Mouse (Mus musculus) c-Kit-negative CD71-positive TER-119-positive erythroid progenitor cells, embryonic 14.5 days (primary cell): ENCODE data around the gene St3gal5.

Experiments
- DNase-seq: peaks from one replicate; pipeline ENCODE4 v3.0.0-alpha.2; 2013; ENCODE audit warnings: low read depth, low spot score

St3gal5 gene

DNA sequence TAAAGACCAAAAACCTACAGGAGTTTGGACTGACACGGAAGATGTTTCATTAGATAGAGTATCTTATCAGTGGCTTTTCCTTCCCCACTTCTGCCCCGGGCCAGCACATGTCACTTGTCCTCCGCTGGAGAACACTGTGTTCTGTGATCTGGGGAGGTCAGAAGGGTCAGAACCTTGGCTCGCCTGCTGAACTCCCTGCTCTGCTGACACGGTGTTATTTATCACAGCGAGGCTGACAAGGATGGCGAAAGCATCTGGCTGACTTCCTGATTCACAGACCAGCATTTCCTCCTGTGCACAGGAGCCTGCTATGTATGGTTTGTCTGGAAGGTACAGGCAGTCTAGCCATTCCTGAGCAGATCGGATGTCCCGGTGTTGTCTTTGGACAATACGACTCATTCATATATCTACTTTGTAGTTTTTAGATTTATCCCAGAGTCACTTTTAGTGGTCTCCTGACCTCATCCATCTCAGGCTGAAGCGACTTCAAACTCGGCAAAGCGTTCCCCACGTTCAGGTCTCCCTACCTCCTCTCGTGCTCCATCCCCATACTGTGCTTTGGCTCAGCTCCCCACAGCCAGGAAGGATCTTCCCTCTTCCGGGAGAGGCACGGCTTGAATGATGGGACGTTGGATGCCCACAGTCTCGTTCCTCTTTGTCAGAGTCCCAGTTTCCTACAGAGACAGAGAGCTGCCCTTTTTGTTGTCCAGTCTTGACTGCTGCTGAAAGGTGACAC lies 64.9 kb downstream of the St3gal5 start:
- DNase-seq: no peak

DNA sequence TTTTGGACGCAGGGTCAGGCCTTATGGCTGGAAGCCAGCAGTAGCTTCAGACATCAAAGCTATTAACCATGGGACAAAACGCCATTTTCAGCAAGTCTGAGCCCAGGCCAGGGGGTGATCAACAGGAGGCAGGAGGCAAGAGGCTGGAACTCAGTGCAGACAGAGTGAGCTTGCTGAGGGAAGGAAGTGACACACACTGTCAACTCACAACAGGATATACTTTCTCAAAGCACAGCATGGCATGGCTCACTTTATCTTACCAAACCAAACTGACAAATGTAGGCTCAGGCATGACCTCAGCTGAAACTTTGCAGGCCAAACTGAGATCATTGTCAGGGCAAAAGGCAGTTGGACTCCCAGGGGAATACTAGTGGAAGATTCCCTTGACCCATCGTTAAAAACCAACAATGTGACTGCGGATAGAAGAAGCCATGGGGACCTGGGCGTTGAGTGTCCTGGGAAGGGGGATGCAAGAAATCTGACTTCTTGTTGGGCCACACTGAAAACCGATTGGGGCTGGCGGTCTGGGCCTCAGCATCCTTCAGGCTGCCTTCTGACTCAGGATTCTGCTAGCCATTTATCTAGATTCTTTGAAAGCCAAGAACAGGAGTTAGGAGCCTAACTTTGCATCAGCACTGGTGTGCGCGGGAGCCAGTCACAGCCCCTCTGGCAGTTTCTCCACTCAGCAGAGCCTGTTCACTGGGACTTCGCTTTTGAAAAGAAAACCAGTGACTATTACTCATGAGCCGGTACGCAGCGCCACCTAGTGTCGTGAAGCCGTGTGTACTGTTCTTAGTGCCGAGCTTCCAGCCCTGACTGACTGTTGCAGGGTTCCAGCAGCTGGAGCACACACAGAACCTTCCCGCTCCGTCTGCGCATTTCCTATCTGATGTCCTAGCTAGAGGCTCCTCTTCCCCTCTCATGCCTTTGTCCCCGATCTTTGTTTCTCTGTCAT lies 67.2 kb downstream of the St3gal5 start:
- peak; percentile 71 for DNase-seq

- DNase-seq: no peak
These were observed 68.5 kb downstream of the St3gal5 start for GRCm38 (mm10) chr6:72165907-72166306.

GRCm38 (mm10) chr6:72171391-72171790 lies 74.0 kb downstream of the St3gal5 start:
- DNase-seq: no peak

DNA sequence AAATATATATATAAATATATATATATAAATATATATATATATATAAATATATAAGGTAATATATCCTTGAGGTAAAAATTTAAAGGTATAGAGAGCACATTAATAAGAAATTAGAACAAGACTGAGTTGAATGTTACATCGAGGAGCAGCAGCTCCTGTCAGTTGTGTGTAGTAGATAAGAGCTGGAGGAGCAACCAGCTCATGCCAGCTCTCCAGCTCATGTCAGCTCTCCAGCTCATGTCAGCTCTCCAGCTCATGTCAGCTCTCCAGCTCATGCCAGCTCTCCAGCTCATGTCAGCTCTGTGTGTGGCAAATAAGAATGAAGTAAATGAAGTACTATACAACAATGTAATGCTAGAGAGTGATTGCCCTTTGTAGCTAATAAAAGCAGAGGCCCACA lies 76.0 kb downstream of the St3gal5 start:
- DNase-seq: no peak

DNA sequence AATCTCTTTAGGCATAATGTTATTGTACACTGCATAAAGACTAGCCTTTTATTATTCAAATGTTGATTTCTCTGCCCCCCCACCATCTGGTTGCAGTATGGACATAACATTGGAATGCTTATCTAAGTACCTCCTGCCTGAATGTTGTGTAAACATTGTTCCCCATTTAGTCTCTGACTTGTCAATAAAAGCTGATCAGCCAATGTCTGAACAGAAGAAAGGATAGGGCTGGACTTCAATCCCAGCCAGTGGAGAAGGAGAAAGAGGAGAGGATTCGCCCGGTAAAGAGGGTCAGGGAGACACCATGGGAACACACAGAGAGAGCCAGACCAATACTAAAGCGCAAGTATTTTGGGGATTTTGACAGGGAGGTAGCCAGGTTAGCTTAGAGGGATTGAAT lies 78.0 kb downstream of the St3gal5 start:
- no peak for DNase-seq

DNA sequence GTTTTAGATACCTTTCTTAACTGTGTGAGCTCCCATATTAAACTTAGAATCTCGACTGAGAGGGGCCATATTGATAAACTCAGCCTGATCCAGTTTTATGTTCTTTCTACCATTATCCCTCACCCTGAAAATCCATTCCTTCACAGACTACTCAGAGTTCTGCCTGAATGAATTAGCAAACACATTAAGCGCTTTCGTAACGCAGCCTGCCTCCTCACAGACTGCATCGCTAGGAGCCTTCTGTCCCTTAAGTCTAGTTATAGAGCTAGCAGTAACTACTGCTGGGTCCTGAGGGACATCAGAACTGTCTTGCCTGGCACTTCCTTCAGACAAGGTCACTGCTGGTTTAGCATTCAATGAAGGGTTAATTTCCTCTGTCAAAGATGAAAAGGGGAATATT lies 78.6 kb downstream of the St3gal5 start:
- DNase-seq: no peak

- DNase-seq: no peak
These were observed 80.0 kb downstream of the St3gal5 start for GRCm38 (mm10) chr6:72177417-72177816.

DNA sequence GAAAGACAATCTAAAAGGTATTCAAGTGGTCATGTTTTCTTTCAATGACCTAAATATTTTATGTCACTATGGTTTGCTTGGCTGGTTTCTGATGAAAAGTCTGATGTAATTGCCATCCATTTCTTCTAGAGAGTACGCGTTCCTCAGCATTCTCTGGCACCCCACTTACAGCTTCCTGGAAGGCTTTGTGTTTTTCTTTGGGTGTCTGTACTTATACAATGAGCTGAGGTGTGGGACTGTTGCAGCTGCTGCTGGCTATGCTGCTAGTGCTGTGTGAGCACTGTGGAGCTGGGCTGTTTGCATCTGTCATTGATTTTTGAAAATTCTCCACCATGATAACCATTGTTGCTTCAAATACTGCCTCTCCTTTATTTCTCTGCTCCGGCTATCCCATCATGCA lies 81.6 kb downstream of the St3gal5 start:
- DNase-seq: no peak

DNA sequence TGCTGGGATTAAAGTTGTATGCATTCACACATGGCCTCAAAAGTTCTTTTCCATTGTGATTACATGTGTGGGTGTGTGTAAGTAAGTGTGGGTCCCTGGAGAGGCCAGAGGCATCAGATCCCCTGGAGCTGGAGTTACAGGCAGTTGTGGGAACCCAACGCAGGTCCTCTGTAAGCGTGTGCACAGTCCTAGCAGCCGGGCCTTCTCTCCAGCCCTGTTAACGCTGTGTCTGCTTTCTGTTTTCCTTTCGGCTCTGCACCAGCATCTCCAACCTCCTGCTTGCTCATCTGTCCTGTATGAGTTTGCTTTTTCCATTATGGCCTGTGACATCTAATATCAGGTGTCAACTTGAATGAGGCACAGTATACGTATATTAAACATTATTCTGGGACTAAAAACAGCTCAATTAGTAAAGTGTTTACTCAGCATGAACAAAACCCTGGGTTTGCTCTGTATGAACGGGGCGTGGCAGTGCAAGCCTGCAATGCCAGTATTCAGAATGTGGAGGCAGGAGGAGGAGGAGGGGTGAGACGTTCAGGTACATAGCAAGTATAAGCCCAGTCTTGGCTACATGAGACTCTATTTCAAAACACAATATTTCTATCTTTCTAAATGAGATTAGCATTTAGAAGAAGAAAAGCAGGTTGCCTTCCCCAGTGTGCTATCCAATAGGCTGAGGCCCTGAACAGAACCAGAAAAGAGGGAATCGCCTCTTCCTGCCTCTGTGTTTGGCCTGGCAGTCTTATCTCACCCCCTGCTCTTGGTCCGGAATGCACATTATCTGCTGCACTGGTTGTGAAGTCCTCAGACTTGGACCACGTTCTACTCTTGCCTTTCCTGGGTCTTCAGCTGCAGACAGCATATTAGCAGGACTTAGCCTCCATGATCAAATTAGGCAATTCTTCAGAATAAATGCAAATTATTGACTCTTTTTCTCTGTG lies 82.4 kb downstream of the St3gal5 start:
- no peak for DNase-seq

- DNase-seq: no peak
These were observed 87.2 kb downstream of the St3gal5 start for GRCm38 (mm10) chr6:72184576-72184975.

DNA sequence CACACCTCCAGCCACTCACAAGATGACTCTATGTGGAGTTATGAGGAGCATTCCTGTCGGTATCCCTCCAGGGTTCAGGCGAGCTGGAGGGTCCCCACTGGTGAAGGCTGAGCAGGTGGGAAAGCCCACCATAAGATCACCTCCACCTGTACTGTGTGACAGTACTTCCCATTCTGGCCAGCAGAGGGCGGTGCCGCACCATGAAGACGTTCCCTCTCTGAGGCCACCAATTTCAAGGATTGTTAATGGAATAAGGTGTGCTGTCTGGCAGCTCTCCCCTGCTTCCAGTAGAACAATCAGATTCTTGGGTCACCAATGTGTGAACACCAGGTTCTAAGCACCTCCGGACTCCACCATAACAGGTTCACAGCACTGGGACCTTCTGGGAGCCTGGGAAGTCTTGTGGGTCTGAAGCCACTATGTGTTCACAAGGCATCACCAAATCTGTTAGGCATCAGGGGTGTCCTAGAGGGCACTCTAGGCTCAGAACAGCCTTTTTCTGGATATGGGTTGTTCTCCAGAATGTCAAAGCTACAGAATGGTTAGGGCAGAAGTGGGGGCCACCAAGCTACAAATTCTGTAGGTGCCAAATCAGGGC lies 88.6 kb downstream of the St3gal5 start:
- peak; percentile 49 for DNase-seq

DNA sequence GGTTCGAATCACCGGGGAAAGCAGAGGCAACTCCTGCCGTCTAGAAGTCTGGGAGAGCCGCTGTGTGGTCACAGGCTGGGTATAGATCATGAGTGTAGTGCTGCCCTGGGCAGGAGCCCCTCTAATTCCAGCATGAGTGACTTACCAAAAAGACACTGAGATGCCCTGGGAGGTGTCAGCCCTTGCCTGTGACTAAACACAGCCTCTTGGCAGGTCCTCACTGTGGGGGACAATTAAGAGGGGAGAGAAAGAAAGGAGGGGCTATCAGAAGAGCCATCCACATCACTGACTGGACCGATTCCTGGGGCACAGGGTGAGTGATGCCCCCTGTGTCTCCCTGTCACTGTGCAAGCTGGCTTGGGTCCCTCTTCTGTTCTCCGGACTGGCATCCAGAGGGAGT lies 89.4 kb downstream of the St3gal5 start:
- DNase-seq: no peak

- no peak for DNase-seq
These were observed 91.9 kb downstream of the St3gal5 start for GRCm38 (mm10) chr6:72189061-72189863.

- DNase-seq: no peak
These were observed 92.7 kb downstream of the St3gal5 start for GRCm38 (mm10) chr6:72190120-72190519.

GRCm38 (mm10) chr6:72190577-72190976 lies 93.2 kb downstream of the St3gal5 start:
- DNase-seq: no peak

DNA sequence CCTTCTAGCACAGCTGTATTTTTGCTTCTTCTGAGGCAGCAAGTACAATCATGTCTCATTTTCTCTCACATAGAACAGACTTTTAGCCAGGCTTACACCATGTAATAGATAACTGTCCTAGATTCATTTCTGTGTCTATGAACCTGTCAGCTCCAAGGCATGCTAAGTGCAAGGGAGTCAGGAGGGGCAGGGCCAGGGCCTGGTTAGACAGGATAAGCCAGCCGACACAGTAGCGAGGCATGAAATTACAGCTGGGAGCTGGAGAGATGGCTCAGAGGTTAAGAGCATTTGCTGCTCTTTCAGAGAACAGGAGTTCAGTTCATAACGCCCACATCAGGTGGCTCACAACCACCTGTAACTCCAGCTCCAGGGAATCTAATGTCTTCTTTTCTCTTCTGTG lies 99.3 kb downstream of the St3gal5 start:
- DNase-seq: no peak

DNA sequence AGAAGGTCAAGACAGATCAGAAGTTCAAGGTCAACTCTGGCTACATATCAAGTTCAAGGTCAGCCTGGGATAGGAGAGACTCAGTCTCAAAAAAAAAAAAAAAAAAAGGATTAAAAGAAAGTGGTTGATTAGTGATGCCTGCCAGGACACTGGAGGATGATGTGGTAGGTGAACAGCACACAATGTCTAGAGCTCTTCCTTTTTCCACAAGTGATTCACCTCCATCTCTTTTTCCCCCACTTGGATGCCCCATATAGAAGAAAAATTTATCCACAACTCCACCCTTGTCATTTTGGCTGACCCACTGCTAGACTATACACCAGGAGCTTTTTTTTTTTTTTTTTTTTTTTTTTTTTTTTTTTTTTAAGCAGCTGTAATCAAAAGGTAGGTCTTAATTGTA lies 100.1 kb downstream of the St3gal5 start:
- no peak for DNase-seq

- no peak for DNase-seq
These were observed 103.3 kb downstream of the St3gal5 start for GRCm38 (mm10) chr6:72200595-72201256.

GRCm38 (mm10) chr6:72202732-72203131 lies 105.3 kb downstream of the St3gal5 start:
- no peak for DNase-seq
